Mouse (Mus musculus) liver, embryonic 11.5 days (tissue): ENCODE data around the gene Fxyd3. TPM values are rescaled to one million over a fixed set of nuclear protein-coding genes. Genes with fewer than 3 reads are reported as not detected.
A peak's percentile ranks its signal among the peaks of the same experiment; 100 is the strongest.

ENCODE experiments used
- ATAC-seq: fragments of 200-750 bp; cut with Nextera tagmentation; replicated peaks from 2 replicates; pipeline ENCODE4 v1.8.0; 2017; ENCODE audit warnings: moderate number of reproducible peaks, mild to moderate bottlenecking, moderate TSS enrichment, moderate library complexity; ENCODE audit not compliant: low FRiP score
- DNase-seq: peaks from one replicate; pipeline ENCODE4 v3.0.0-alpha.2; 2017; ENCODE audit warnings: low spot score
- H3K27ac ChIP-seq: fragments of 300-500 bp; sonication (generic); 2 replicates; pipeline ENCODE4 v1.5.1; 2014; ENCODE audit warnings: mild to moderate bottlenecking, low read depth, low read length, control low read depth
- H3K27me3 ChIP-seq: fragments of 300-500 bp; sonication (generic); replicated peaks from 2 replicates; pipeline ENCODE4 v1.6.1; 2014; ENCODE audit warnings: low read length, mixed read lengths; ENCODE audit not compliant: control insufficient read depth, insufficient read depth
- H3K36me3 ChIP-seq: fragments of 300-500 bp; sonication (generic); 2 replicates; pipeline ENCODE4 v1.6.1; 2014; ENCODE audit warnings: mild to moderate bottlenecking, low read length, moderate library complexity, mixed read lengths; ENCODE audit not compliant: control insufficient read depth, insufficient read depth
- H3K4me1 ChIP-seq: fragments of 300-500 bp; sonication (generic); replicated peaks from 2 replicates; pipeline ENCODE4 v1.6.1; 2014; ENCODE audit warnings: low read length, mixed read lengths; ENCODE audit not compliant: control insufficient read depth, insufficient read depth
- H3K4me2 ChIP-seq: fragments of 300-500 bp; sonication (generic); 2 replicates; pipeline ENCODE4 v1.6.1; 2014; ENCODE audit warnings: mild to moderate bottlenecking, control low read depth, moderate library complexity
- H3K4me3 ChIP-seq: fragments of 300-500 bp; sonication (generic); 2 replicates; pipeline ENCODE4 v1.5.1; 2014; ENCODE audit warnings: low read depth, low read length, control low read depth
- H3K9ac ChIP-seq: fragments of 300-500 bp; sonication (generic); 2 replicates; pipeline ENCODE4 v1.6.1; 2014; ENCODE audit warnings: low read depth, low read length, control low read depth
- H3K9me3 ChIP-seq: fragments of 300-500 bp; sonication (generic); 2 replicates; pipeline ENCODE4 v1.6.1; 2016; ENCODE audit warnings: low read length, inconsistent platforms, mixed read lengths; ENCODE audit not compliant: control insufficient read depth
- WGBS: fragments of 180-500 bp; shearing (Covaris S2); extraction: QIAGEN DNeasy Blood & Tissue Kit; methylation state at CpG from one replicate; pipeline ENCODE4 v1.1.7; 2014; 5-methylcytosine and 5-hydroxymethylcytosine counted together
- polyA plus RNA-seq: library from polyadenylated mRNA; unstranded; fragments of >200 nt; fragmentation: Nextera tagmentation; extraction: Ambion mirVana; gene quantifications from 2 replicates; pipeline ENCODE4 v1.2.1, GENCODE M21; 2014

Fxyd3 gene
- polyA plus RNA-seq, 1 experiment from 2014 or later: 1.2 TPM

DNA sequence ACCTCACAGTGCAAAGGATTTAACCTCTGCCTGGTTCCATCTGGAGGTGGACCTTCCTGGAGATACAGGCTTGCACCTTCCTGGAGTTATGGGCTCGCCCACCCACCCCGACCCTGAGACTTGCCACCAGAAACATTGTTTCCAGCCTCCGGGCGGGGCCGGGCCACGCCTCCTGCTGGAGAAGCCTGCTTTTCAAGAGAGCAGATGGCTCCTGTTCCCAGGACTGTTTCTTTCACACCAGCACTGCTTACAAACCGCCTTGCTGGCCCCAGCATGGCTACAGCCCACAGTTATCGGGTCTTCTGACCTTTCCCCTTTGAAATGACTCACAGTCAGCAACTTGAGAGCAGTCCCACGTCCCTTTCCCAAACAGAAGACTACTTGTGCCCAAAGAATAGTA is 4.2 kb downstream of the Fxyd3 start:
- no peak overlapping the region for H3K4me3 ChIP-seq
- no peaks in the 10 kb centered on the region for H3K4me1 ChIP-seq
- H3K27me3 ChIP-seq: no peaks in the 10 kb centered on the region; the same call in 1 of the 2 replicates
- DNase-seq (no peak), ATAC-seq (no peak)
- 50% methylated on average over 9 of the region's 9 CpGs for WGBS
- H3K4me2 ChIP-seq: no peak overlapping the region
- H3K9ac ChIP-seq: no peak overlapping the region
- H3K36me3 ChIP-seq: no peaks in the 10 kb centered on the region
- H3K27ac ChIP-seq: no peak overlapping the region
- H3K9me3 ChIP-seq: no peaks in the 10 kb centered on the region

DNA sequence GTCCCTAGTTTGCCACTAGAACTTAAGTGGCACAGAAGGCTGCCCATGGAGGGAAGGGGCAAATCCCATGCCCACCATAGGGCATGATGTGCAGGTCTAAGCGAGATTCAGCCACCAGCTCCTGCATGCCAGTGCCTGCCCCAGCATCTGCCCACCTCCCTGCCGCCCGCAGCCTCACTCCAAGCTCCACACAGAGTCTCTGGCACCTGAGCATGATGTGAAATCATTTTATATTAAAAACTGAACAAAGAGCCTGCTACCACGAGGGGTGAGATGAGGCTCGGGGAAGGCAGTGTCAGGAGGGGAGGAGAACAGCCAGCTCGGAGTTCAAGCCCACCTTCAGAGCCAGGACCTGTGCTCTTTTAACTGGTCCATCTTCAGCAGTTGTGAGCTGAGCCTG is 6.2 kb downstream of the Fxyd3 start:
- DNase-seq: no peak
- H3K4me3 ChIP-seq: no peak overlapping the region
- no peaks in the 10 kb centered on the region for H3K9me3 ChIP-seq
- ATAC-seq: no peak
- H3K27me3 ChIP-seq: no peaks in the 10 kb centered on the region; the same call in 1 of the 2 replicates
- H3K4me1 ChIP-seq: no peaks in the 10 kb centered on the region
- no peak overlapping the region for H3K9ac ChIP-seq
- no peak overlapping the region for H3K27ac ChIP-seq
- H3K36me3 ChIP-seq: no peaks in the 10 kb centered on the region
- WGBS: 69% methylated on average over 6 of the region's 6 CpGs
- H3K4me2 ChIP-seq: no peak overlapping the region

DNA sequence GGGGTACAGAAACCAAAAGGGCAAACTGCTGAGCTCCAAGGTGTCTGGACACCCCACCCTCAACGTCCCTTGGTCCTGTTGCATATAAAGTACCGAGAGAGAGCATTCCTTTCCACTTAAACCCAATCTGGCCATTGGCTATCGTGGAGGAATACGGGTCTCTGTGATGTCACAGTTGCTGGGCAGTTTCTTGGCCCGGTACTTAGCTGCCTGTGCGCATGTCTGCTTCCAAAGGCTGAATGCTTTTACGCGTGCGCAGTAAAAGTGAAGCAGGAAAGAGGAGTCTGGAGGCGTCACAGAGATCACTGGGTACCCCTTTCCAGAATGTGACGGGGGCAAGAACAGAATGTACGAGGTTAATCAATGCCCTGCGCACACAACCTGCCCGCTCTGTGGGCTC is 7.0 kb downstream of the Fxyd3 start:
- H3K9me3 ChIP-seq: no peaks in the 10 kb centered on the region
- no peaks in the 10 kb centered on the region for H3K4me1 ChIP-seq
- H3K4me2 ChIP-seq: no peak overlapping the region
- no peak overlapping the region for H3K9ac ChIP-seq
- H3K4me3 ChIP-seq: no peak overlapping the region
- H3K27ac ChIP-seq: no peak overlapping the region
- H3K27me3 ChIP-seq: no peaks in the 10 kb centered on the region; the same call in 1 of the 2 replicates
- H3K36me3 ChIP-seq: no peaks in the 10 kb centered on the region
- DNase-seq (no peak), ATAC-seq (no peak)
- 82% methylated on average over 14 of the region's 14 CpGs for WGBS

GRCm38 (mm10) chr7:31067836-31068235 is 8.7 kb downstream of the Fxyd3 start:
- WGBS: 52% methylated on average over 5 of the region's 5 CpGs
- H3K9ac ChIP-seq: no peak overlapping the region

DNA sequence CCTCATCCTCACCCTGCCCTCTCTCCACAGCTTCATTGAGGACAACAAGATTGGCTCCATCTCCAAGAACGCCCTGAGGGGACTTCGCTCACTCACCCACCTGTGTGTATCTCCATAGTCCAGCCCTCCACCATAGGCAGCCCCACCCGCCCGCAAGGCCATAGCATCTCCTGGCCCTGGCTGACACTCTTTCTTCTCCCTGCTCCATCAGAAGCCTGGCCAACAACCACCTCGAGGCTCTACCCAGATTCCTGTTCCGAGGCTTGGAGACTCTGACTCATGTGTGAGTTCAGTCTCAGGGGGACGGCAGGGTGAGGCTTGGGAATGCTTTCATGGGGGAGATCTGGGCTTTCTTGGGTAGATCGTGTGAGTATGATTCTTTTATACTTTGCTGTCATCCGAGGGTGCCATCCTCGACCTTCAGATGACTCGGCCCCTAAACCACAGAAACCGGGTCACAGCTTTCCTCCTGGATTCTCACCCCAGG is 13.4 kb downstream of the Fxyd3 start:
- Histone ChIP-seq H3K4me1 (no peaks in the 10 kb centered on the region; the same call in 1 of the 2 replicates), H3K27ac (no peak overlapping the region), H3K9ac (no peak overlapping the region), H3K4me2 (no peak overlapping the region), H3K27me3 (no peaks in the 10 kb centered on the region), H3K36me3 (no peaks in the 10 kb centered on the region), H3K4me3 (no peak overlapping the region), H3K9me3 (no peaks in the 10 kb centered on the region)
- ATAC-seq (no peak), DNase-seq (no peak)
- 76% methylated on average over 12 of the region's 12 CpGs for WGBS

More at GRCm38 (mm10) chr7:31067836-31068235, 8.7 kb downstream of the Fxyd3 start:
- H3K4me1 ChIP-seq: no peaks in the 10 kb centered on the region
- H3K9me3 ChIP-seq: no peaks in the 10 kb centered on the region
- no peak overlapping the region for H3K4me3 ChIP-seq
- no peak overlapping the region for H3K4me2 ChIP-seq
- no peak for ATAC-seq
- no peaks in the 10 kb centered on the region for H3K36me3 ChIP-seq
- H3K27ac ChIP-seq: no peak overlapping the region
- H3K27me3 ChIP-seq: no peaks in the 10 kb centered on the region
- DNase-seq: no peak

DNA sequence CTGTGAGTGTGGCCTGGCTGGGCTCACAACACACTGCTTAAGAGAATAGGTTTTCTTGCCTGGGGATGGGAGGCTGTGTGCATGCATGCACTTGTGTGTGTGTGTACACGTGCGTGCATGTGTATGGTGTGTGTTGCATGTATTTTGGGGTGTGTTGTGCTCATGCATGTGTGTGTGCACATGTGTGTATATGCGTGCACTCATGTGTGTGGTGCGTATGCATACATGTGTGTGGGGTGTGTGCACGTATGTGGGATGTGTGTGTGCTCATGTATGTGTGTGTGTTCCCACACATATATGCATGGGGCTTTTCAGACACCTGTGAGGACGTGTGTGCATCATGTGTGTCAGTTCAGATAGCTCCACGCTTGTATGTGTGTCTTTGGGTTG is 15.9 kb downstream of the Fxyd3 start:
- Histone ChIP-seq H3K27ac (no peak overlapping the region), H3K4me2 (no peak overlapping the region), H3K4me3 (no peak overlapping the region), H3K27me3 (no peaks in the 10 kb centered on the region), H3K36me3 (no peaks in the 10 kb centered on the region), H3K9me3 (no peaks in the 10 kb centered on the region), H3K4me1 (peaks cover 3% of the 10 kb centered on the region; the same call in 1 of the 2 replicates), H3K9ac (no peak overlapping the region)
- ATAC-seq (no peak), DNase-seq (no peak)
- 83% methylated on average over 7 of the region's 7 CpGs for WGBS

DNA sequence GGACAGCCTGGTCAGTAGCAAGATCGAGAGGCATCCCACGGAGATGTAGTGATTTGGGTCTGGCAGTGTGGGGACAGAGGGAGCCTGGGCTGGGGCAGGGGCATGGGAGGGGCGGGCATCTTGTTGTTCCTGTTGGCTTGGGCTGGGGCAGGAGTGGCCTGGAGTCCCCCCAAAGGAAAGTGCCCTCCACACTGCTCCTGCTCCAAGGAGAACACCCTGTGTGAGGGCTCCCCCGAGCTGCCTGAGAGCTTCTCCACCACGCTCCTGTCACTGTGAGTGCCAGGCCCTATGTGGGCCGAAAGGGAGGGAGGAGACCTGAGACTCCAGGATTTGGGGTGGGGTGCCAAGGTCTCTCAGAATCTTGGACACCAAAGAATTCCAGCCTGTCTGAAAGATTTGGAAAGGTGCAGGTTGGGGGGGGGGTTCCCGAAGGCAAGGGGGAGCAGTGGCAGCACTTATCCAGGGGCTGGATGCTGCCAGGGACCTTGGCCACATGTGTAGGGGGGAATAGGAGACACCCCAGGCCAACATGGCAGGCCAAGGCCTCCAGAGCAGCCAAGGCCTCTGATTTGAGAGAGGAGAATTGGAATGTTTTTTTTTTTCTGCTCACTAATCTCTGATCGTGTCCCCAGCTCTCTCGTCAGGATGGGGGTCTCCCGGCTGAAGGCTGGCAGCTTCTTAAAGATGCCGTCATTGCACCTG is 16.4 kb downstream of the Fxyd3 start:
- Histone ChIP-seq H3K9ac (no peak overlapping the region), H3K9me3 (no peaks in the 10 kb centered on the region), H3K4me2 (no peak overlapping the region), H3K27ac (no peak overlapping the region), H3K36me3 (no peaks in the 10 kb centered on the region), H3K27me3 (no peaks in the 10 kb centered on the region), H3K4me1 (peaks cover 3% of the 10 kb centered on the region; the same call in 1 of the 2 replicates), H3K4me3 (no peak overlapping the region)
- WGBS: 68% methylated on average over 11 of the region's 11 CpGs
- no peak for ATAC-seq
- DNase-seq: no peak

GRCm38 (mm10) chr7:31059108-31059507 is 17.4 kb downstream of the Fxyd3 start, which contains the start of gene Lgi4:
Gene Lgi4 (plus strand): TSS chr7:31059342.
- DNase-seq: peak; percentile 84
- H3K4me3 ChIP-seq: no peak within 1 kb of the TSS
- H3K9me3 ChIP-seq: no peaks in the 10 kb centered on the region
- H3K4me2 ChIP-seq: no peak within 1 kb of the TSS
- 2% methylated on average over 2 of the region's 2 CpGs for WGBS
- peak; percentile 43 for ATAC-seq
- no peaks in the 10 kb centered on the region for H3K36me3 ChIP-seq
- H3K27me3 ChIP-seq: peaks cover 5% of the 10 kb centered on the region; the same call in 1 of the 2 replicates
- H3K4me1 ChIP-seq: peaks cover 6% of the 10 kb centered on the region
- H3K9ac ChIP-seq: no peak within 1 kb of the TSS
- H3K27ac ChIP-seq: no peak within 1 kb of the TSS

DNA sequence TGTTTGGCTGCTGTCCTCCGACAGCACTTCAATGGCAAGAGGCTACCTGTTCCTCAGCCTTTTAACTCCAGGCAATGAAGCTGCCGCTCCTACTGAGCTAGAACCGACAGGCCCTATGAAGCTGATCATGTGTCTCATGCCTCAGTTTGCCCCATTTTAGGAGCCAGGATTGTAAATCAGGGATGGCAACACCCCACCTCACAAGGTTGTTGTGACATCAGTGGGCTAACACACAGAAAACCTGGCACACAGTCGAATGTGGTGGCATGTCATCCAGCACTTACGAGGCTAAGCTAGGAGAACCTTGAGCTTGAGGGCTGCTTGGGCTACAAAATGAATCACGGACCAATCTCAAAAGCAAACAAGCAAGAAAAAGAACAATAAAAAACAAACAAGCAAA is 18.3 kb downstream of the Fxyd3 start:
- no peak for DNase-seq
- peaks cover 11% of the 10 kb centered on the region for H3K4me1 ChIP-seq
- peaks cover 14% of the 10 kb centered on the region for H3K27me3 ChIP-seq
- H3K27ac ChIP-seq: no peak overlapping the region
- H3K4me3 ChIP-seq: no peak overlapping the region
- ATAC-seq: no peak
- H3K4me2 ChIP-seq: no peak overlapping the region
- no peak overlapping the region for H3K9ac ChIP-seq
- 80% methylated on average over 6 of the region's 6 CpGs for WGBS
- no peaks in the 10 kb centered on the region for H3K36me3 ChIP-seq
- no peaks in the 10 kb centered on the region for H3K9me3 ChIP-seq
